Mouse (Mus musculus) hematopoietic stem cell, adult 5-6 weeks (primary cell): ENCODE results near the gene Hbb-bh2. TPM values are rescaled to one million over a fixed set of nuclear protein-coding genes. Genes with fewer than 3 reads are reported as not detected.

Experiments
- ATAC-seq, 2 experiments: fragments of 125-278 bp in 1 of 2; replicated peaks in 1 of 2; 2 replicates each; pipeline ENCODE4 v1.8.0; 2016 to 2017; ENCODE audit warnings: inconsistent platforms in 2 of 2, mild to moderate bottlenecking in 2 of 2, moderate number of reproducible peaks in 2 of 2, low read depth in 1 of 2, moderate TSS enrichment in 1 of 2; ENCODE audit not compliant: low FRiP score in 2 of 2, poor library complexity in 2 of 2, severe bottlenecking in 2 of 2, insufficient read depth in 1 of 2, low TSS enrichment in 1 of 2
- total RNA-seq: library from RNA; stranded (forward); fragments of 172-1452, 232-1000 nt; gene quantifications from 2 replicates; pipeline ENCODE4 v1.2.3, GENCODE M21; 2017

The Hbb-bh2 gene
- total RNA-seq, result not detected in 2 replicates

GRCm38 (mm10) chr7:103840268-103840667 is at the start of gene Hbb-bh2:
Gene Hbb-bh2, minus strand, starts transcription at chr7:103840520.
- ATAC-seq, result no peak

DNA sequence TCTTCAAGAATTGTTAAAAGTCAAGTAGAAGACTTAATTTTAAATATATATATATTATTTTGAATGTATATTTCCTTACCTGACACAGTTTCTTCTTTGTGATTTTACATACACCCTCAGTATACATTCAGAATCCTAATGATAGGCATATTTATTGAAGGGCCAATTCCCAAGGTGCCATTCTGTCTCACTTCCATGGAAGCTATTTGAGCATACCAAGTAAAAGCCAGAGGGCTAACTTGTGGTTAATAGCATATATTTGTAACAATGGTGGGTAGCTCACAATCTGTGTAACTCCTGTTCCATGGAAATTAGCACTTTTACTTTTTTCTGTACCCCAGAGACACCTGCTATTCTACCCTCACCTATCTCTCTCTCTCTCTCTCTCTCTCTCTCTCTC is 45.8 kb upstream of the Hbb-bh2 start, which contains the start of gene Olfr66:
Gene Olfr66, minus strand, starts transcription at position 101 of the 400 bp plus-strand sequence.
- ATAC-seq, result no peak

DNA sequence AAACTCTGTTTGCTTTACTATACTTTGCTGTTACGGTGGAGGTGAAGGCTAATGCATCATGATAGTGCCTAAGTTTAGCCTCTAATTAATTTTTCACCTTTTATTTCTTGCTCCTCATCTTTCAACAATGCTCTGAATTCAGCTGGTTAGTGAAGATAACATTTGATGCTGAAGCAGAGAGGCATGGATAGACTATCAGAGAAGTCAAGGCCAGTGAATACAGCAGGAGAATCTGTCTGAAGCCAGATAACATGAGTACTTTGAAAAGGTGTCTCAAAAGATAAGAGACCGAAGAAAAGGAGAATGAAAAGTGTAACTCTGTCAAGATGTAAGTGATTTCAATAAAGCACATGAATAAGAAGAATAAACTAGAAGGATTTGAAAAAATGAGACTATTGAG is 36.8 kb upstream of the Hbb-bh2 start:
- no peak for ATAC-seq

DNA sequence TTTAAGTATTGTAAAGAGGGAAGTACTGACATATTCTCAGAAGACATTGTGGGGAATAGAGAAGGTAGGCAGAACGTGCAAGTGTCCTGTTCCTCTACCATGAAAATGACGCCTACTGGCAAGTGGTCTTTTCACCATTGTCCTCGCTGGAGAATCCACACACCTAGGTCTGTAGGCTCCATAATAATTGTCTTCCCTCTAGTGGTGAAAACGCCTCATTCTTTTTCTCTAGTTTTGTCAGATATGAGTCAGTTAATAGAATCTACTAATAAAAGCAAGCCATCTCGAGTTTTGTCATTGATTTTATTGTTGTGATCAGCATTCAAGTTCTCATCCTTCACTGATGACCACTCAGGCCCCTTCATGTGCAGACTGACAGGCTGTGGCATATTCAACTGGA is 34.1 kb upstream of the Hbb-bh2 start:
- peak; percentile 24 to 57; a peak in 2 of 4 replicates for ATAC-seq

DNA sequence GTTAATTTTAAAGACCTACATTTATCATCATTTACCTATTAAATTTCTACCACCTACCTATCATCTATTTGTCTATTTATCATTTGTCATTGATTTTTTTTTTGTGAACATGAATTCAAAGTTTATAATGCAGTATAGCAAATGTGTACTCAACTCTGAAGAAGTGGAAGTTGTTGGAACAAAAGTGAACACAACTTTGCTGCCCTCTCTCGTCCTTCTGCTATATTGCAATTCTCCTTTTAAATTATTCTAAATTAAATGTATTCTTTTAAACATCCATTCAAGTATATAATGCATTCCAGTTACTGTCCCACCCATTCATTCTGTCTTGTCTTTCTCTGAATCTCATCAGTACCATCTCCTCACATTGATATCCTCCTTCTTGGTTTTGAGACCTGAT is 32.7 kb upstream of the Hbb-bh2 start:
- peak; percentile 53 to 60; a peak in 3 of 4 replicates for ATAC-seq

GRCm38 (mm10) chr7:103870667-103871066 is 30.3 kb upstream of the Hbb-bh2 start:
- ATAC-seq, result peak; percentile 53 to 77; a peak in 3 of 4 replicates

- peak in 1 of 2 experiments; percentile 16; a peak in 1 of 4 replicates for ATAC-seq
Measured at GRCm38 (mm10) chr7:103865716-103866115, 25.4 kb upstream of the Hbb-bh2 start.

- peak; percentile 39 to 63; a peak in 3 of 4 replicates for ATAC-seq
Measured at GRCm38 (mm10) chr7:103861531-103861930, 21.2 kb upstream of the Hbb-bh2 start.

DNA sequence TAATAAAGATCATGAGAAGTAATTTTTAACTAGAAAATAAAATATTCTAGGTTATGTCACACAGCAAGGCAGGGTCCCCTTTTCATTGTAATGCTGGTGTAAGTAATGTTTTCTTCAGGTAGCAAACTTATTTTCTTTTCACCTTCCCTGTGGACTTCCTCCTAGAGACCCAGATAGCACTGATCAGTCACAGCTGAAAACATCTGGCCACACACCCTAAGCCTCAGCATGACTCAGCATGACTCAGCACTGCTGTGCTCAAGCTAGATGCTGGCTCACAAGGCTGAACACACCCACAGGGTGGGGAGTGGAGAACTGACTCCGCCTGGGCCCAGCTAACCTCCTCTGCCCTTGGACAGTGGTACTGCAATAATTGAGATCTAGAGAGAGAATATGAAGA is 20.5 kb upstream of the Hbb-bh2 start:
- ATAC-seq, result peak; percentile 84 to 93

GRCm38 (mm10) chr7:103859076-103859475 is 18.8 kb upstream of the Hbb-bh2 start:
- ATAC-seq, result peak; percentile 33 to 54; a peak in 2 of 4 replicates

GRCm38 (mm10) chr7:103854669-103855068 is 14.3 kb upstream of the Hbb-bh2 start:
- ATAC-seq, result no peak; a peak in 1 of 4 replicates

DNA sequence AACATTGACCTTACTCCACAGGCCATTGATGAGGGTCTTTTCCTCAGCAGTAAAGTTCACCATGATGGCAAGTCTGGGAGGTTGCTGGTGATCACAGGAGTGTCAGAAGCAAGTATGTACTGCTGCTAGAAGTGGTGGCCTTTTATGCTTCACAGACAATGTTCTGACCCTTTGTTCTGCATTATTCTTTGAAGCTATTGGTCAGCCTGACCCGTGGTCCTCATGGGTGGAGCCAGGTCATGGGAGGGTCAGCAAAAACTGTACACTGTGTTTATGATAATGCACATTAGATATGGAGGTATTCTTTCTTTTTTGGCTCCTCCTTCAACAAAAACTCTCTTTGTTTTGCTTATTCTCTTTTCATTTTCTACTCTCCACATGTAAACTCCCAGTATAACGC is 12.8 kb upstream of the Hbb-bh2 start, which contains the start of gene Hbb-y:
Gene Hbb-y, minus strand, starts transcription at position 127 of the 400 bp plus-strand sequence.
- no peak for ATAC-seq

DNA sequence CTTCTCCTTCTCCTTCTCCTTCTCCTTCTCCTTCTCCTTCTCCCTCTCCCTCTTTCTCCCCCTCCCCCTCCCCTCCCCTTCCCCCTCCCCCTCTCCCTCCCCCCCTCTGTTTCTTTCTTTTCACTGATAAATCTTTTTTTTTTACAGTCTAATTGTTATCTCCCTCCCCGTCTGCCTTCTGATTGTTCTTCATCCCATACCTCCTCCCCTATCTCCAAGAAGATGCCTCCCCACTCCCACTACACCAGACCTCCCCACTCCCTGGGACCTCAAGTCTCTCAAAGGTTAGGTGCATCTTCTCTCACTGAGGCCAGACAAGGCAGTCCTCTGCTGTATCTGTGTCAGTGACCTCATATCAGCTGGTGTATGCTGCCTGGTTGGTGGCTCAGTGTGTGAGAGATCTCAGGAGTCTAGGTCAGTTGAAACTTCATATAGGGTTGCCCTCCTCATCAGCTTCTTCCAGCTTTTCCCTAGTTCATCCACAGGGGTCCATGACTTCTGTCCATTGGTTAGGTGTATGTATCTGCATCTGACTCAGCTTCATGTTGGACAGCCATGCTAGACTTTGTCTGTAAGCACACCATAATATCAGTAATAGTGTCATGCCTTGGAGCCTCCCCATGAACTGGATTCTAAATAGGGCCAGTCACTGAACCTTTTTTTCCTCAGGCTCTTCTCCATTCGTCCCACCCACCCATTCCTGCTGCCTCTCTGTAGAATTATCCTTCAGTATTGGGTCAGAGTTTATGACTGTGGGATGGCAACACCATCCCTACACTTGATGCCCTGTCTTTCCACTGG is 4.4 kb upstream of the Hbb-bh2 start:
- ATAC-seq, result no peak

DNA sequence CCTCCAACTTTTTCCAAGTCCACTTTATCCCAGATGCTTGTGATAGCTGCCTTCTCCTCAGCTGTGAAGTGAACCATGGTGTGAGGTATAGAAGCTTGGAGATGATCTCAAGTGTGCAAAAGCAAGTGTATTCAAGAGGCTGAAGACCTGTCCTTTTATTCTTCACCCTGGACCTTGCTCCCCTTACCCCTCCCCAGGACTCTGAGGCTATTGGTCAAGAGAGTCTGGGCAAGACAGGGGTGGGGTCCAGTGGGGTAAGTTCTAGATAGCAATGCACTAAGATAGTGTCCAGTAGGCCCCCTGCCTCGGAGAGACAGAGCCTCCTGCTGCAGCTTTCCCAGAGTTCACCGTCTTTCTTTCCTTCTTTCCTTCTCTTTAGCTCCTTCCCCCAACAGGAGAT is 2.7 kb upstream of the Hbb-bh2 start, which contains the start of gene Hbb-bh1:
Gene Hbb-bh1, minus strand, starts transcription at position 131 of the 400 bp plus-strand sequence.
- no peak for ATAC-seq

GRCm38 (mm10) chr7:103827808-103828207 is 12.5 kb downstream of the Hbb-bh2 start, which contains the start of gene Hbb-bs:
Gene Hbb-bs, minus strand, starts transcription at chr7:103828096.
- ATAC-seq, result peak in 1 of 2 experiments; percentile 39; a peak in 2 of 4 replicates

DNA sequence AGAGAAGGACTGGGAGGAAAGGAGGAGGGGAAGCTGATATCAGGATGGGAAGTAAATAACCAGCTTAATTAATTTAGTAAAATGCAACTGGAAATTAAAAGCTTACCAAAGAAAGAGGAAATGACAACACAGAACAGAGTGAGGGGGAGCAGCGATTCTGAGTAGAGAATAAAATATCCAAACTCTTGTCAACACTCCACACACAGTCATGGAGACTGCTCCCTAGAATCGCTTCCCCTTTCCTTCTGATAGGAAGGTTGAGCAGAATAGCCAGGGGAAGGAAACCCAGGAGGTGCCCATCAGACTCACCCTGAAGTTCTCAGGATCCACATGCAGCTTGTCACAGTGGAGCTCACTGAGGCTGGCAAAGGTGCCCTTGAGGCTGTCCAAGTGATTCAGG is 13.2 kb downstream of the Hbb-bh2 start:
- ATAC-seq, result peak; percentile 44 to 51; a peak in 3 of 4 replicates

DNA sequence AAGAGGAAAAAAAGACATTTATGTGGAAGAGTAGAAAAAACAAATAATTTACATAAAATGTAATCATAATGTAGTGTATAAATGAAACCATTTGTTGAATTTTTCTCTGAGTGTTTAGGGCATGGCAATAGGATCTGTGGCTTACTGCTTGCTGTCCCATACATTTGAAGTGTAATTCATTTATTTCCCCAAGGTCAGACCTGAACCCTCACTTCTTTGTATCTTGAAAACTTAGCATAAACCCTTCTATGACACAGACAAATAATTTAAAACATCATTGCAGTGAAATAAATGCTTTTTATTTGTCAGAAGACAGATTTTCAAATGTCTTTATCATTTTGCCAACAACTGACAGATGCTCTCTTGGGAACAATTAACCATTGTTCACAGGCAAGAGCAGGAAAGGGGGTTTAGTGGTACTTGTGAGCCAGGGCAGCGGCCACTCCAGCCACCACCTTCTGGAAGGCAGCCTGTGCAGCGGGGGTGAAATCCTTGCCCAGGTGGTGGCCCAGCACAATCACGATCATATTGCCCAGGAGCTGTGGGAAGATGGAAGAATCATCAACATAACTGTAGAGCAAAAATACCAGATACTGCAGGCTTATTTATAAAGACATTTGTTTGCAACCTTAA is 13.9 kb downstream of the Hbb-bh2 start:
- no peak for ATAC-seq
